Mouse (Mus musculus) spleen, adult 2 months (tissue): ENCODE data around the gene Tmem40. TPM values are rescaled to one million over a fixed set of nuclear protein-coding genes. Genes with fewer than 3 reads are reported as not detected.

Source experiments
- DNase-seq, 2 experiments: peaks; one replicate each; pipeline versions ENCODE4 v3.0.0 to v3.0.0-alpha.2; 2012 to 2021; ENCODE audit warnings: low spot score in 2 of 2, low read depth in 1 of 2
- H3K27ac ChIP-seq: fragments of 200-500 bp; 2 replicates; pipeline ENCODE4 v1.5.1; 2012; ENCODE audit warnings: low read length, inconsistent platforms; ENCODE audit not compliant: insufficient read depth
- H3K27me3 ChIP-seq: fragments of 200-500 bp; 2 replicates; pipeline ENCODE4 v1.6.1; 2012; ENCODE audit warnings: mild to moderate bottlenecking, moderate library complexity, low read length, inconsistent platforms; ENCODE audit not compliant: control insufficient read depth, insufficient read depth
- H3K36me3 ChIP-seq: fragments of 200-500 bp; 2 replicates; pipeline ENCODE4 v1.6.1; 2012; ENCODE audit warnings: mild to moderate bottlenecking, low read length, inconsistent platforms; ENCODE audit not compliant: control insufficient read depth, insufficient read depth
- H3K4me1 ChIP-seq: fragments of 200-500 bp; 2 replicates; pipeline ENCODE4 v1.6.1; 2011; ENCODE audit warnings: inconsistent platforms; ENCODE audit not compliant: control insufficient read depth, insufficient read depth, insufficient read length
- H3K4me3 ChIP-seq: fragments of 200-500 bp; 2 replicates; pipeline ENCODE4 v1.5.1; 2011; ENCODE audit warnings: mild to moderate bottlenecking, inconsistent platforms; ENCODE audit not compliant: insufficient read depth, insufficient read length; ENCODE audit errors: extremely low read depth
- CTCF ChIP-seq: fragments of 200-500 bp; IDR thresholded peaks from 2 replicates; pipeline ENCODE4 v1.5.1; 2011; ENCODE audit warnings: mild to moderate bottlenecking, inconsistent platforms; ENCODE audit not compliant: insufficient read depth, insufficient read length, insufficient replicate concordance; ENCODE audit errors: extremely low read depth
- POLR2A ChIP-seq: fragments of 200-500 bp; IDR thresholded peaks from 2 replicates; pipeline ENCODE4 v1.6.1; 2011; ENCODE audit warnings: low read depth, low read length, inconsistent platforms
- WGBS: fragments of 180-500 bp; shearing (Covaris S2); methylation state at CpG from one replicate; pipeline ENCODE4 v1.1.7; 2018; 5-methylcytosine and 5-hydroxymethylcytosine counted together
- polyA plus RNA-seq: library from polyadenylated mRNA; depleted of rRNA; stranded (reverse); fragments of >200 nt; gene quantifications from 2 replicates; pipeline ENCODE4 v1.2.3, GENCODE M21; 2012; rRNA removed

The Tmem40 gene
- 10.2 and 10.4 TPM in 2 replicates for polyA plus RNA-seq

GRCm38 (mm10) chr6:115761995-115762756 lies at the start of gene Tmem40:
TSS of gene Tmem40 (minus strand) at chr6:115762410.
- Histone ChIP-seq H3K27me3 (no peaks in the 10 kb centered on the region), H3K4me1 (peaks cover 9% of the 10 kb centered on the region; the same call in 1 of the 2 replicates), H3K4me3 (no peak within 1 kb of the TSS), H3K27ac (no peak within 1 kb of the TSS), H3K36me3 (no peaks in the 10 kb centered on the region)
- 13% methylated on average over 9 of the region's 9 CpGs for WGBS
- TF ChIP-seq POLR2A (no peak), CTCF (no peak)
- DNase-seq, result no peak

- TF ChIP-seq CTCF (no peak), POLR2A (no peak)
- H3K4me1 ChIP-seq, result peaks cover 7% of the 10 kb centered on the region; the same call in 1 of the 2 replicates
- H3K27me3 ChIP-seq, result no peaks in the 10 kb centered on the region
- H3K36me3 ChIP-seq, result peaks cover 5% of the 10 kb centered on the region
- H3K27ac ChIP-seq, result no peak overlapping the region
- no peak overlapping the region for H3K4me3 ChIP-seq
- no peak for DNase-seq
- WGBS, result 85% methylated on average over 8 of the region's 8 CpGs
Measured at GRCm38 (mm10) chr6:115811606-115812005, 49.4 kb upstream of the Tmem40 start.

GRCm38 (mm10) chr6:115808488-115809231 lies 46.5 kb upstream of the Tmem40 start, which contains the start of gene Rpl32:
TSS of gene Rpl32 (minus strand) at chr6:115808747.
- Histone ChIP-seq H3K27ac (peak within 1 kb of the TSS; percentile 81), H3K4me1 (peaks cover 8% of the 10 kb centered on the region; the same call in 1 of the 2 replicates), H3K36me3 (peaks cover 19% of the 10 kb centered on the region), H3K4me3 (peak within 1 kb of the TSS; percentile 85), H3K27me3 (no peaks in the 10 kb centered on the region)
- WGBS, result under 1% methylated on average over 47 of the region's 47 CpGs
- TF ChIP-seq POLR2A (peak; percentile 90), CTCF (peak; percentile 16; the same call in 1 of the 2 replicates)
- DNase-seq, result peak; percentile 82 to 90

- under 1% methylated on average over 22 of the region's 22 CpGs for WGBS
- Histone ChIP-seq H3K4me1 (peaks cover 8% of the 10 kb centered on the region; the same call in 1 of the 2 replicates), H3K27ac (peak overlapping the region; percentile 81), H3K4me3 (peak overlapping the region; percentile 85), H3K27me3 (no peaks in the 10 kb centered on the region), H3K36me3 (peaks cover 19% of the 10 kb centered on the region)
- no peak for DNase-seq
- no peak for TF ChIP-seq CTCF
- TF ChIP-seq POLR2A, result no peak
Measured at GRCm38 (mm10) chr6:115808196-115808487, 45.9 kb upstream of the Tmem40 start.

- TF ChIP-seq POLR2A (no peak), CTCF (no peak)
- DNase-seq, result no peak
- H3K4me1 ChIP-seq, result peaks cover 8% of the 10 kb centered on the region; the same call in 1 of the 2 replicates
- WGBS, result 3% methylated on average over 15 of the region's 15 CpGs
- H3K27me3 ChIP-seq, result no peaks in the 10 kb centered on the region
- peak overlapping the region; percentile 85 for H3K4me3 ChIP-seq
- H3K27ac ChIP-seq, result peak overlapping the region; percentile 81; the same call in 1 of the 2 replicates
- peaks cover 19% of the 10 kb centered on the region for H3K36me3 ChIP-seq
Measured at GRCm38 (mm10) chr6:115807464-115808195, 45.4 kb upstream of the Tmem40 start.

GRCm38 (mm10) chr6:115804432-115805192 lies 42.4 kb upstream of the Tmem40 start:
- Histone ChIP-seq H3K27ac (no peak overlapping the region), H3K27me3 (no peaks in the 10 kb centered on the region), H3K4me1 (peaks cover 8% of the 10 kb centered on the region; the same call in 1 of the 2 replicates), H3K4me3 (no peak overlapping the region), H3K36me3 (peaks cover 19% of the 10 kb centered on the region)
- TF ChIP-seq POLR2A (no peak), CTCF (no peak)
- WGBS, result 79% methylated on average over 10 of the region's 10 CpGs
- no peak for DNase-seq
